Mouse (Mus musculus): ENCODE measurements around the gene Anapc16. TPM values are rescaled to one million over a fixed set of nuclear protein-coding genes. Genes with fewer than 3 reads are reported as not detected.

The Anapc16 gene
- polyA plus RNA-seq, 1 experiment from 2014 or later, result 120 TPM

GRCm38 (mm10) chr10:59945416-59945815 lies 57.5 kb downstream of the Anapc16 start:
- H3K9me3 ChIP-seq (ENCODE audit: control insufficient read depth, low read length), result no peaks in the 10 kb centered on the region
- H3K27ac ChIP-seq (ENCODE audit: low read depth, low read length), result no peak overlapping the region
- no peaks in the 10 kb centered on the region for H3K27me3 ChIP-seq (ENCODE audit: control insufficient read depth, insufficient read depth, low read length)
- no peak overlapping the region for H3K4me2 ChIP-seq (ENCODE audit: low read depth, low read length)
- no peak for ATAC-seq (ENCODE audit: low read depth)
- no peak overlapping the region for H3K9ac ChIP-seq (replicated peaks; ENCODE audit: low read depth, low read length)
- no peak overlapping the region for H3K4me3 ChIP-seq (ENCODE audit: low read depth, low read length)
- H3K36me3 ChIP-seq (ENCODE audit: control insufficient read depth, insufficient read depth, low read length), result no peaks in the 10 kb centered on the region
- peaks cover 22% of the 10 kb centered on the region for H3K4me1 ChIP-seq (ENCODE audit: control insufficient read depth, insufficient read depth, low read length)
- WGBS, result 84% methylated on average over 3 of the region's 3 CpGs

- peak; percentile 57; the same call in 1 of the 2 replicates for ATAC-seq (ENCODE audit: low read depth)
- no peak overlapping the region for H3K27ac ChIP-seq (ENCODE audit: low read depth, low read length)
- H3K4me3 ChIP-seq (ENCODE audit: low read depth, low read length), result peak overlapping the region; percentile 12; the same call in 1 of the 2 replicates
- H3K27me3 ChIP-seq (ENCODE audit: control insufficient read depth, insufficient read depth, low read length), result no peaks in the 10 kb centered on the region
- no peak overlapping the region for H3K9ac ChIP-seq (replicated peaks; ENCODE audit: low read depth, low read length)
- WGBS, result 48% methylated on average over 13 of the region's 13 CpGs
- H3K4me1 ChIP-seq (ENCODE audit: control insufficient read depth, insufficient read depth, low read length), result peaks cover 10% of the 10 kb centered on the region
- no peaks in the 10 kb centered on the region for H3K36me3 ChIP-seq (ENCODE audit: control insufficient read depth, insufficient read depth, low read length)
- H3K4me2 ChIP-seq (ENCODE audit: low read depth, low read length), result peak overlapping the region; percentile 41; the same call in 1 of the 2 replicates
- no peaks in the 10 kb centered on the region for H3K9me3 ChIP-seq (ENCODE audit: control insufficient read depth, low read length)
Observed at GRCm38 (mm10) chr10:59943421-59943989, 59.4 kb downstream of the Anapc16 start.

- peak; percentile 63 for ATAC-seq (ENCODE audit: low read depth)
- Histone ChIP-seq H3K4me2 (ENCODE audit: low read depth, low read length) (peak overlapping the region; percentile 41), H3K4me1 (ENCODE audit: control insufficient read depth, insufficient read depth, low read length) (peaks cover 10% of the 10 kb centered on the region), H3K9me3 (ENCODE audit: control insufficient read depth, low read length) (no peaks in the 10 kb centered on the region), H3K36me3 (ENCODE audit: control insufficient read depth, insufficient read depth, low read length) (no peaks in the 10 kb centered on the region), H3K27me3 (ENCODE audit: control insufficient read depth, insufficient read depth, low read length) (no peaks in the 10 kb centered on the region), H3K4me3 (ENCODE audit: low read depth, low read length) (peak overlapping the region; percentile 12; the same call in 1 of the 2 replicates), H3K27ac (ENCODE audit: low read depth, low read length) (peak overlapping the region; percentile 70), H3K9ac (replicated peaks; ENCODE audit: low read depth, low read length) (peak overlapping the region; percentile 41; the same call in 1 of the 2 replicates)
- WGBS, result 6% methylated on average over 16 of the region's 16 CpGs
Observed at GRCm38 (mm10) chr10:59942847-59943420, 60.0 kb downstream of the Anapc16 start.

GRCm38 (mm10) chr10:59942281-59942846 lies 60.6 kb downstream of the Anapc16 start:
- peak overlapping the region; percentile 70 for H3K27ac ChIP-seq (ENCODE audit: low read depth, low read length)
- 53% methylated on average over 21 of the region's 21 CpGs for WGBS
- no peak for ATAC-seq (ENCODE audit: low read depth)
- peak overlapping the region; percentile 12; the same call in 1 of the 2 replicates for H3K4me3 ChIP-seq (ENCODE audit: low read depth, low read length)
- H3K9me3 ChIP-seq (ENCODE audit: control insufficient read depth, low read length), result no peaks in the 10 kb centered on the region
- H3K27me3 ChIP-seq (ENCODE audit: control insufficient read depth, insufficient read depth, low read length), result no peaks in the 10 kb centered on the region
- H3K9ac ChIP-seq (replicated peaks; ENCODE audit: low read depth, low read length), result peak overlapping the region; percentile 41; the same call in 1 of the 2 replicates
- H3K36me3 ChIP-seq (ENCODE audit: control insufficient read depth, insufficient read depth, low read length), result no peaks in the 10 kb centered on the region
- peak overlapping the region; percentile 41 for H3K4me2 ChIP-seq (ENCODE audit: low read depth, low read length)
- H3K4me1 ChIP-seq (ENCODE audit: control insufficient read depth, insufficient read depth, low read length), result peaks cover 10% of the 10 kb centered on the region

GRCm38 (mm10) chr10:59939081-59939480 lies 63.9 kb downstream of the Anapc16 start:
- Histone ChIP-seq H3K4me1 (ENCODE audit: control insufficient read depth, insufficient read depth, low read length) (peaks cover 10% of the 10 kb centered on the region), H3K27ac (ENCODE audit: low read depth, low read length) (no peak overlapping the region), H3K9ac (replicated peaks; ENCODE audit: low read depth, low read length) (no peak overlapping the region), H3K36me3 (ENCODE audit: control insufficient read depth, insufficient read depth, low read length) (no peaks in the 10 kb centered on the region), H3K4me2 (ENCODE audit: low read depth, low read length) (no peak overlapping the region), H3K4me3 (ENCODE audit: low read depth, low read length) (no peak overlapping the region), H3K9me3 (ENCODE audit: control insufficient read depth, low read length) (no peaks in the 10 kb centered on the region), H3K27me3 (ENCODE audit: control insufficient read depth, insufficient read depth, low read length) (no peaks in the 10 kb centered on the region)
- 81% methylated on average over 1 of the region's 1 CpGs for WGBS
- ATAC-seq (ENCODE audit: low read depth), result no peak

GRCm38 (mm10) chr10:59938662-59939061 lies 64.3 kb downstream of the Anapc16 start:
- WGBS, result 86% methylated on average over 5 of the region's 5 CpGs

More at GRCm38 (mm10) chr10:59938662-59939061, 64.3 kb downstream of the Anapc16 start:
- peaks cover 10% of the 10 kb centered on the region for H3K4me1 ChIP-seq (ENCODE audit: control insufficient read depth, insufficient read depth, low read length)
- H3K9ac ChIP-seq (replicated peaks; ENCODE audit: low read depth, low read length), result no peak overlapping the region
- no peak overlapping the region for H3K27ac ChIP-seq (ENCODE audit: low read depth, low read length)
- ATAC-seq (ENCODE audit: low read depth), result no peak
- no peaks in the 10 kb centered on the region for H3K27me3 ChIP-seq (ENCODE audit: control insufficient read depth, insufficient read depth, low read length)
- no peak overlapping the region for H3K4me3 ChIP-seq (ENCODE audit: low read depth, low read length)
- no peaks in the 10 kb centered on the region for H3K36me3 ChIP-seq (ENCODE audit: control insufficient read depth, insufficient read depth, low read length)
- no peak overlapping the region for H3K4me2 ChIP-seq (ENCODE audit: low read depth, low read length)
- no peaks in the 10 kb centered on the region for H3K9me3 ChIP-seq (ENCODE audit: control insufficient read depth, low read length)

Other genes starting within 250 kb of the Anapc16 start
- 22.5 and 23.0 TPM in 2 replicates for gene Dnajb12, start 123.6 kb downstream of the Anapc16 start, polyA plus RNA-seq (2014; fragmentation: Nextera tagmentation; extraction: Ambion mirVana)
- gene Ddit4, start 51.3 kb downstream of the Anapc16 start, polyA plus RNA-seq (2014; fragmentation: Nextera tagmentation; extraction: Ambion mirVana), result 4.2 and 6.5 TPM in 2 replicates
- gene Ascc1, start 330 bp downstream of the Anapc16 start, polyA plus RNA-seq (2014; fragmentation: Nextera tagmentation; extraction: Ambion mirVana), result 43.6 and 46.7 TPM in 2 replicates
- 92.4 and 95.3 TPM in 2 replicates for gene Spock2, start 103.1 kb upstream of the Anapc16 start, polyA plus RNA-seq (2014; fragmentation: Nextera tagmentation; extraction: Ambion mirVana)
- 0.79 and 1.8 TPM in 2 replicates for gene Chst3, start 216.1 kb upstream of the Anapc16 start, polyA plus RNA-seq (2014; fragmentation: Nextera tagmentation; extraction: Ambion mirVana)